Mouse (Mus musculus): Measurements from ENCODE around the gene Pla2g2d. TPM values are rescaled to one million over a fixed set of nuclear protein-coding genes. Genes with fewer than 3 reads are reported as not detected.

Gene Pla2g2d
- not detected for polyA plus RNA-seq (2014; fragmentation: Illumina TruSeq; extraction: RNeasy Lipid Tissue Mini Kit (QIAGEN cat#74804); ENCODE audit: low read depth, low replicate concordance)

DNA sequence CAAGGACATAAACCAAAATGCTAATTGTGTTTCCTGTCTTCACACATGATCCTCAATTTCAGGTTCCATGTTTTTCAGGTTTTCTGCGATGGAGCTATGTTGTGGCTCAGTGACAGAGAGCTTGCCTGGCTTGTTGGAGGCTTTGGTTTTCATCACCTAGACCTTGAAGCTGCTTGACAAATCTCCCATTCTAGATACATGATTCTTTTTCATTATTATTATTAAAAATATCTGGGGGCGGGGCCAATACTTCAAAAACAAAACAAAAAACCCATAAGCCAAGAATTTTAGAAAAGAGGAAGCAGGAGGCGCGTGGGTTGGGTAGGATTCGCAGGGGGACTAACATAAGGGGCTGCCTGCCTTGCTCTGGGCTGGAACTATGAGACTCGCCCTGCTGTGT, at the start of gene Pla2g2d:
Gene Pla2g2d (plus strand): TSS at position 301 of the 400 bp plus-strand sequence.

DNA sequence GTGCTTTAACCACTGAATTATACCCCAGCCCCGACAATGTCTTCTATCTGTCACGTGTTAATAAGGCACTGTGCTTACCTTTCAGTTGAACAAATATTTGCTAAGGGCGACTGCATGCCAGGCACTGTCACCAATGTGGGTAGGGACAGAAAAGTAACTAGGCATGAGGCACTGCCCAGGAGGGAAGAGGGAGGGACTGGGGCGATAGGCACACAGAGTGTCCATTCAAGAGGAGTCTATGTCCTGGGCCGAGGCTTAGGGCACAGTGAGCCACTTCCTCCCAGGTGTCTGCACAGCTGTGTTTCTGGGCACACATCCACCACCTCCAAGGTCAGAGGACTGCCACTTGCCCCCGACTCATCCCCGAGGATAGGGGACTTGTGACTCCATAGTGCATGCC, 38.5 kb upstream of the Pla2g2d start, which contains the start of gene Ubxn10:
Gene Ubxn10 (minus strand): TSS at position 137 of the 400 bp plus-strand sequence.

DNA sequence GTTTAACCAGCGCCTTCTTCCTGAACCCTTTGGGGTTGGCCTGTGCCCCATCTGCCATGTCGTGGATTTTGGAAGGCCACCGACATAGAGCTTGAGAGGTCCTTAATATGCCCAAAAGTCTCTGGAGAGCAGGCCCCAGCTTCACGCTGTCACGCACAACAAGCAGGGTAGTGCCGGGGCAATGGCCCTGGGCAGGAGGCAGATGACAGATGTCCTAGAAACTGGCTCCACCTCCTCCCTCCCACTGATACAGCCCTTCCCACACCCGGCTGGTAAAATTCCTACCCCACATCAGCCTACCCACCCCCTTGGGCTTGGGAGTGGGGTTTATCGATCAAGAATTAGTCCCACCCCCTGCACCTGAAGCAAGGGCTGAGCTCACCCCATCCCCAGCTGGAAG, 18.1 kb upstream of the Pla2g2d start, which contains the start of gene Pla2g2f:
Gene Pla2g2f (minus strand): TSS at position 211 of the 400 bp plus-strand sequence.

Other genes with a start within 250 kb of the Pla2g2d start
- not detected for gene Vwa5b1, start 139.9 kb upstream of the Pla2g2d start, polyA plus RNA-seq (2014; fragmentation: Illumina TruSeq; extraction: RNeasy Lipid Tissue Mini Kit (QIAGEN cat#74804); ENCODE audit: low read depth, low replicate concordance)
- not detected for gene Pla2g2c, start 50.9 kb upstream of the Pla2g2d start, polyA plus RNA-seq (2014; fragmentation: Illumina TruSeq; extraction: RNeasy Lipid Tissue Mini Kit (QIAGEN cat#74804); ENCODE audit: low read depth, low replicate concordance)
- gene Ubxn10, start 38.6 kb upstream of the Pla2g2d start, polyA plus RNA-seq (2014; fragmentation: Illumina TruSeq; extraction: RNeasy Lipid Tissue Mini Kit (QIAGEN cat#74804); ENCODE audit: low read depth, low replicate concordance) = not detected
- gene Pla2g2f, start 18.1 kb upstream of the Pla2g2d start, polyA plus RNA-seq (2014; fragmentation: Illumina TruSeq; extraction: RNeasy Lipid Tissue Mini Kit (QIAGEN cat#74804); ENCODE audit: low read depth, low replicate concordance) = not detected
- not detected for gene Pla2g5, start 87.7 kb downstream of the Pla2g2d start, polyA plus RNA-seq (2014; fragmentation: Illumina TruSeq; extraction: RNeasy Lipid Tissue Mini Kit (QIAGEN cat#74804); ENCODE audit: low read depth, low replicate concordance)
- not detected for gene Gm13030, start 98.2 kb downstream of the Pla2g2d start, polyA plus RNA-seq (2014; fragmentation: Illumina TruSeq; extraction: RNeasy Lipid Tissue Mini Kit (QIAGEN cat#74804); ENCODE audit: low read depth, low replicate concordance)
- not detected for gene Pla2g2e, start 102.2 kb downstream of the Pla2g2d start, polyA plus RNA-seq (2014; fragmentation: Illumina TruSeq; extraction: RNeasy Lipid Tissue Mini Kit (QIAGEN cat#74804); ENCODE audit: low read depth, low replicate concordance)
- gene Otud3, start 138.2 kb downstream of the Pla2g2d start, polyA plus RNA-seq (2014; fragmentation: Illumina TruSeq; extraction: RNeasy Lipid Tissue Mini Kit (QIAGEN cat#74804); ENCODE audit: low read depth, low replicate concordance) = 0.85 TPM
- 3.2 TPM for gene Rnf186, start 191.4 kb downstream of the Pla2g2d start, polyA plus RNA-seq (2014; fragmentation: Illumina TruSeq; extraction: RNeasy Lipid Tissue Mini Kit (QIAGEN cat#74804); ENCODE audit: low read depth, low replicate concordance)
- 3.8 TPM for gene Tmco4, start 197.2 kb downstream of the Pla2g2d start, polyA plus RNA-seq (2014; fragmentation: Illumina TruSeq; extraction: RNeasy Lipid Tissue Mini Kit (QIAGEN cat#74804); ENCODE audit: low read depth, low replicate concordance)